Mouse (Mus musculus): Measurements from ENCODE around the gene Ccnd3.
A peak's percentile ranks its signal among the peaks of the same experiment; 100 is the strongest.

Gene Ccnd3

GRCm38 (mm10) chr17:47504941-47505346 is at the start of gene Ccnd3:
Gene Ccnd3, plus strand, starts transcription at chr17:47505051.
- DNase-seq (ENCODE audit: low read depth, low spot score), result peak; percentile 86

GRCm38 (mm10) chr17:47458310-47458709 is 46.5 kb upstream of the Ccnd3 start:
- no peak for DNase-seq (ENCODE audit: low read depth, low spot score)

- DNase-seq (ENCODE audit: low read depth, low spot score), result no peak
These were observed 45.9 kb upstream of the Ccnd3 start for GRCm38 (mm10) chr17:47458936-47459335.

GRCm38 (mm10) chr17:47459341-47459919 is 45.4 kb upstream of the Ccnd3 start:
- DNase-seq (ENCODE audit: low read depth, low spot score), result no peak

- no peak for DNase-seq (ENCODE audit: low read depth, low spot score)
These were observed 43.2 kb upstream of the Ccnd3 start for GRCm38 (mm10) chr17:47461688-47462087.

- DNase-seq (ENCODE audit: low read depth, low spot score), result no peak
These were observed 42.6 kb upstream of the Ccnd3 start for GRCm38 (mm10) chr17:47462209-47462608.

GRCm38 (mm10) chr17:47462728-47463388 is 42.0 kb upstream of the Ccnd3 start:
- DNase-seq (ENCODE audit: low read depth, low spot score), result no peak

GRCm38 (mm10) chr17:47464248-47464965 is 40.4 kb upstream of the Ccnd3 start:
- DNase-seq (ENCODE audit: low read depth, low spot score), result no peak

GRCm38 (mm10) chr17:47465016-47465415 is 39.8 kb upstream of the Ccnd3 start:
- no peak for DNase-seq (ENCODE audit: low read depth, low spot score)

GRCm38 (mm10) chr17:47466284-47466683 is 38.6 kb upstream of the Ccnd3 start:
- DNase-seq (ENCODE audit: low read depth, low spot score), result no peak

- DNase-seq (ENCODE audit: low read depth, low spot score), result no peak
These were observed 37.2 kb upstream of the Ccnd3 start for GRCm38 (mm10) chr17:47467659-47468058.

- no peak for DNase-seq (ENCODE audit: low read depth, low spot score)
These were observed 36.8 kb upstream of the Ccnd3 start for GRCm38 (mm10) chr17:47468063-47468462.

- no peak for DNase-seq (ENCODE audit: low read depth, low spot score)
These were observed 36.4 kb upstream of the Ccnd3 start for GRCm38 (mm10) chr17:47468466-47468865.

- DNase-seq (ENCODE audit: low read depth, low spot score), result no peak
These were observed 35.2 kb upstream of the Ccnd3 start for GRCm38 (mm10) chr17:47469642-47470041.

- no peak for DNase-seq (ENCODE audit: low read depth, low spot score)
These were observed 34.7 kb upstream of the Ccnd3 start for GRCm38 (mm10) chr17:47470121-47470520.

- DNase-seq (ENCODE audit: low read depth, low spot score), result no peak
These were observed 34.2 kb upstream of the Ccnd3 start for GRCm38 (mm10) chr17:47470686-47471085.

GRCm38 (mm10) chr17:47472435-47473350 is 32.2 kb upstream of the Ccnd3 start:
- DNase-seq (ENCODE audit: low read depth, low spot score), result no peak

- DNase-seq (ENCODE audit: low read depth, low spot score), result peak; percentile 73
These were observed 31.3 kb upstream of the Ccnd3 start for GRCm38 (mm10) chr17:47473434-47473974.

GRCm38 (mm10) chr17:47474250-47474649 is 30.6 kb upstream of the Ccnd3 start:
- DNase-seq (ENCODE audit: low read depth, low spot score), result no peak

- DNase-seq (ENCODE audit: low read depth, low spot score), result no peak
These were observed 29.7 kb upstream of the Ccnd3 start for GRCm38 (mm10) chr17:47475181-47475580.

- peak; percentile 31 for DNase-seq (ENCODE audit: low read depth, low spot score)
These were observed 29.1 kb upstream of the Ccnd3 start for GRCm38 (mm10) chr17:47475714-47476113.
